Mouse (Mus musculus): ENCODE measurements around the gene Cxcl14. TPM values are rescaled to one million over a fixed set of nuclear protein-coding genes. Genes with fewer than 3 reads are reported as not detected.

The Cxcl14 gene
- polyA plus RNA-seq, 1 experiment from 2014 or later: 112 TPM

- peaks cover 12% of the 10 kb centered on the region; the same call in 1 of the 2 replicates for H3K27me3 ChIP-seq (ENCODE audit: low read depth, poor library complexity, severe bottlenecking)
- no peaks in the 10 kb centered on the region for H3K9me3 ChIP-seq (replicated peaks)
- H3K4me1 ChIP-seq: peaks cover 36% of the 10 kb centered on the region
- 21% methylated on average over 6 of the region's 6 CpGs for WGBS
- H3K36me3 ChIP-seq: no peaks in the 10 kb centered on the region
- H3K4me3 ChIP-seq: no peak overlapping the region
- no peak overlapping the region for H3K27ac ChIP-seq
- DNase-seq (ENCODE audit: low spot score): peak; percentile 69
These were observed 31.4 kb upstream of the Cxcl14 start for GRCm38 (mm10) chr13:56327779-56328178.

- H3K4me3 ChIP-seq: no peak overlapping the region
- H3K27me3 ChIP-seq (ENCODE audit: low read depth, poor library complexity, severe bottlenecking): no peaks in the 10 kb centered on the region
- DNase-seq (ENCODE audit: low spot score): no peak
- peaks cover 27% of the 10 kb centered on the region for H3K4me1 ChIP-seq
- no peaks in the 10 kb centered on the region for H3K36me3 ChIP-seq
- peak overlapping the region; percentile 72 for H3K27ac ChIP-seq
- H3K9me3 ChIP-seq (replicated peaks): no peaks in the 10 kb centered on the region
- WGBS: 62% methylated on average over 7 of the region's 7 CpGs
These were observed 25.3 kb upstream of the Cxcl14 start for GRCm38 (mm10) chr13:56321635-56322034.

- H3K27ac ChIP-seq: peak overlapping the region; percentile 69
- H3K9me3 ChIP-seq (replicated peaks): no peaks in the 10 kb centered on the region
- WGBS: 75% methylated on average over 4 of the region's 4 CpGs
These were observed 20.6 kb upstream of the Cxcl14 start for GRCm38 (mm10) chr13:56316930-56317329.

GRCm38 (mm10) chr13:56315201-56315600, 18.9 kb upstream of the Cxcl14 start:
- WGBS: 19% methylated on average over 3 of the region's 3 CpGs

More at GRCm38 (mm10) chr13:56316930-56317329, 20.6 kb upstream of the Cxcl14 start:
- peaks cover 35% of the 10 kb centered on the region for H3K4me1 ChIP-seq
- H3K27me3 ChIP-seq (ENCODE audit: low read depth, poor library complexity, severe bottlenecking): no peaks in the 10 kb centered on the region
- no peak for DNase-seq (ENCODE audit: low spot score)
- no peaks in the 10 kb centered on the region for H3K36me3 ChIP-seq
- no peak overlapping the region for H3K4me3 ChIP-seq

GRCm38 (mm10) chr13:56305058-56305457, 8.7 kb upstream of the Cxcl14 start:
- H3K9me3 ChIP-seq (replicated peaks): no peaks in the 10 kb centered on the region
- 57% methylated on average over 12 of the region's 12 CpGs for WGBS
- H3K36me3 ChIP-seq: no peaks in the 10 kb centered on the region
- peak overlapping the region; percentile 81 for H3K27ac ChIP-seq
- H3K4me3 ChIP-seq: no peak overlapping the region
- peak; percentile 50 for DNase-seq (ENCODE audit: low spot score)
- H3K4me1 ChIP-seq: peaks cover 58% of the 10 kb centered on the region
- no peaks in the 10 kb centered on the region for H3K27me3 ChIP-seq (ENCODE audit: low read depth, poor library complexity, severe bottlenecking)

More at GRCm38 (mm10) chr13:56315201-56315600, 18.9 kb upstream of the Cxcl14 start:
- DNase-seq (ENCODE audit: low spot score): no peak
- H3K27me3 ChIP-seq (ENCODE audit: low read depth, poor library complexity, severe bottlenecking): no peaks in the 10 kb centered on the region
- H3K27ac ChIP-seq: peak overlapping the region; percentile 69
- H3K36me3 ChIP-seq: no peaks in the 10 kb centered on the region
- H3K4me1 ChIP-seq: peaks cover 28% of the 10 kb centered on the region
- H3K9me3 ChIP-seq (replicated peaks): 0 out of 2 replicates have a peak, but pooled peaks cover 4% of the 10 kb centered on the region
- no peak overlapping the region for H3K4me3 ChIP-seq

GRCm38 (mm10) chr13:56304453-56304852, 8.1 kb upstream of the Cxcl14 start:
- H3K27me3 ChIP-seq (ENCODE audit: low read depth, poor library complexity, severe bottlenecking): no peaks in the 10 kb centered on the region
- no peak for DNase-seq (ENCODE audit: low spot score)
- peaks cover 58% of the 10 kb centered on the region for H3K4me1 ChIP-seq
- H3K9me3 ChIP-seq (replicated peaks): no peaks in the 10 kb centered on the region
- WGBS: 52% methylated on average over 4 of the region's 4 CpGs
- H3K27ac ChIP-seq: peak overlapping the region; percentile 81
- no peaks in the 10 kb centered on the region for H3K36me3 ChIP-seq
- no peak overlapping the region for H3K4me3 ChIP-seq

- H3K36me3 ChIP-seq: no peaks in the 10 kb centered on the region
- no peaks in the 10 kb centered on the region for H3K9me3 ChIP-seq (replicated peaks)
- 94% methylated on average over 11 of the region's 11 CpGs for WGBS
- H3K27me3 ChIP-seq (ENCODE audit: low read depth, poor library complexity, severe bottlenecking): peaks cover 49% of the 10 kb centered on the region
- no peak overlapping the region for H3K4me3 ChIP-seq
- DNase-seq (ENCODE audit: low spot score): no peak
- peaks cover 50% of the 10 kb centered on the region for H3K4me1 ChIP-seq
- H3K27ac ChIP-seq: no peak overlapping the region
These were observed 3.0 kb upstream of the Cxcl14 start for GRCm38 (mm10) chr13:56299336-56299735.

- DNase-seq (ENCODE audit: low spot score): no peak
- peaks cover 76% of the 10 kb centered on the region for H3K27me3 ChIP-seq (ENCODE audit: low read depth, poor library complexity, severe bottlenecking)
- H3K4me1 ChIP-seq: peaks cover 44% of the 10 kb centered on the region
- H3K4me3 ChIP-seq: peak overlapping the region; percentile 69
- H3K27ac ChIP-seq: peak overlapping the region; percentile 89
- WGBS: 7% methylated on average over 8 of the region's 8 CpGs
- H3K36me3 ChIP-seq: 0 out of 2 replicates have a peak, but pooled peaks cover 5% of the 10 kb centered on the region
- no peaks in the 10 kb centered on the region for H3K9me3 ChIP-seq (replicated peaks)
These were observed 289 bp upstream of the Cxcl14 start for GRCm38 (mm10) chr13:56296659-56297020.

- Histone ChIP-seq H3K36me3 (peaks cover 15% of the 10 kb centered on the region; the same call in 1 of the 2 replicates), H3K27ac (peak overlapping the region; percentile 89), H3K4me1 (peaks cover 52% of the 10 kb centered on the region), H3K27me3 (ENCODE audit: low read depth, poor library complexity, severe bottlenecking) (peaks cover 86% of the 10 kb centered on the region), H3K9me3 (replicated peaks) (no peaks in the 10 kb centered on the region), H3K4me3 (peak overlapping the region; percentile 69)
- DNase-seq (ENCODE audit: low spot score): peak; percentile 66
- WGBS: 3% methylated on average over 13 of the region's 13 CpGs
These were observed 787 bp downstream of the Cxcl14 start for GRCm38 (mm10) chr13:56295586-56295942.

GRCm38 (mm10) chr13:56294908-56295307, 1.4 kb downstream of the Cxcl14 start:
- 2% methylated on average over 10 of the region's 10 CpGs for WGBS
- peak overlapping the region; percentile 69 for H3K4me3 ChIP-seq
- peaks cover 56% of the 10 kb centered on the region for H3K4me1 ChIP-seq
- peak overlapping the region; percentile 89 for H3K27ac ChIP-seq
- DNase-seq (ENCODE audit: low spot score): no peak
- peaks cover 15% of the 10 kb centered on the region; the same call in 1 of the 2 replicates for H3K36me3 ChIP-seq
- H3K27me3 ChIP-seq (ENCODE audit: low read depth, poor library complexity, severe bottlenecking): peaks cover 87% of the 10 kb centered on the region
- H3K9me3 ChIP-seq (replicated peaks): no peaks in the 10 kb centered on the region

GRCm38 (mm10) chr13:56289998-56290397, 6.4 kb downstream of the Cxcl14 start:
- no peak for DNase-seq (ENCODE audit: low spot score)
- Histone ChIP-seq H3K27me3 (ENCODE audit: low read depth, poor library complexity, severe bottlenecking) (peaks cover 44% of the 10 kb centered on the region), H3K9me3 (replicated peaks) (no peaks in the 10 kb centered on the region), H3K27ac (peak overlapping the region; percentile 86), H3K36me3 (peaks cover 15% of the 10 kb centered on the region; the same call in 1 of the 2 replicates), H3K4me3 (no peak overlapping the region), H3K4me1 (peaks cover 50% of the 10 kb centered on the region)
- WGBS: 77% methylated on average over 6 of the region's 6 CpGs

GRCm38 (mm10) chr13:56289261-56289660, 7.1 kb downstream of the Cxcl14 start:
- H3K4me1 ChIP-seq: peaks cover 46% of the 10 kb centered on the region
- H3K9me3 ChIP-seq (replicated peaks): no peaks in the 10 kb centered on the region
- H3K27ac ChIP-seq: peak overlapping the region; percentile 86
- DNase-seq (ENCODE audit: low spot score): peak; percentile 62
- peak overlapping the region; percentile 25 for H3K4me3 ChIP-seq
- peaks cover 15% of the 10 kb centered on the region; the same call in 1 of the 2 replicates for H3K36me3 ChIP-seq
- 54% methylated on average over 11 of the region's 11 CpGs for WGBS
- peaks cover 37% of the 10 kb centered on the region for H3K27me3 ChIP-seq (ENCODE audit: low read depth, poor library complexity, severe bottlenecking)

GRCm38 (mm10) chr13:56288601-56289000, 7.8 kb downstream of the Cxcl14 start:
- Histone ChIP-seq H3K4me1 (peaks cover 43% of the 10 kb centered on the region), H3K4me3 (peak overlapping the region; percentile 25; the same call in 1 of the 2 replicates), H3K27me3 (ENCODE audit: low read depth, poor library complexity, severe bottlenecking) (peaks cover 30% of the 10 kb centered on the region)

GRCm38 (mm10) chr13:56287091-56287490, 9.3 kb downstream of the Cxcl14 start:
- H3K27me3 ChIP-seq (ENCODE audit: low read depth, poor library complexity, severe bottlenecking): peaks cover 15% of the 10 kb centered on the region
- H3K27ac ChIP-seq: 0 out of 2 replicates have a peak overlapping the region, but pooled peaks have one; percentile 79
- no peak overlapping the region for H3K4me3 ChIP-seq
- no peaks in the 10 kb centered on the region for H3K9me3 ChIP-seq (replicated peaks)
- H3K4me1 ChIP-seq: peaks cover 40% of the 10 kb centered on the region
- peaks cover 15% of the 10 kb centered on the region; the same call in 1 of the 2 replicates for H3K36me3 ChIP-seq
- no peak for DNase-seq (ENCODE audit: low spot score)
- WGBS: 81% methylated on average over 9 of the region's 9 CpGs

More at GRCm38 (mm10) chr13:56288601-56289000, 7.8 kb downstream of the Cxcl14 start:
- WGBS: 41% methylated on average over 4 of the region's 4 CpGs
- Histone ChIP-seq H3K9me3 (replicated peaks) (no peaks in the 10 kb centered on the region), H3K36me3 (peaks cover 15% of the 10 kb centered on the region; the same call in 1 of the 2 replicates), H3K27ac (peak overlapping the region; percentile 86)
- DNase-seq (ENCODE audit: low spot score): no peak

Data from limb, embryonic 10.5 days (tissue).